Mouse (Mus musculus) cerebellum, adult 2 months (tissue): ENCODE results near the gene Snw1.

ENCODE experiments used
- CTCF ChIP-seq: fragments of 200-500 bp; IDR thresholded peaks from 2 replicates; pipeline ENCODE4 v1.5.1; 2011; ENCODE audit warnings: low read depth, mild to moderate bottlenecking, control low read depth, low read length, moderate library complexity, borderline replicate concordance; ENCODE audit not compliant: insufficient read depth
- POLR2A ChIP-seq: fragments of 200-500 bp; IDR thresholded peaks from 2 replicates; pipeline ENCODE4 v1.6.1; 2011; ENCODE audit warnings: low read length, control low read depth, borderline replicate concordance; ENCODE audit not compliant: insufficient read depth

GRCm38 (mm10) chr12:87401883-87402282 lies 70.2 kb downstream of the Snw1 start:
- TF ChIP-seq CTCF = no peak
- TF ChIP-seq POLR2A = no peak
